Mouse (Mus musculus) forebrain, embryonic 13.5 days (tissue): ENCODE measurements around the gene Man2a1. TPM values are rescaled to one million over a fixed set of nuclear protein-coding genes. Genes with fewer than 3 reads are reported as not detected.

ENCODE experiments used
- ATAC-seq: fragments of 200-750 bp; cut with Nextera tagmentation; 2 replicates; pipeline ENCODE4 v1.8.0; 2017
- H3K27ac ChIP-seq: fragments of 300-500 bp; sonication (generic); 2 replicates; pipeline ENCODE4 v1.5.1; 2015; ENCODE audit warnings: inconsistent platforms, mild to moderate bottlenecking, moderate library complexity
- H3K27me3 ChIP-seq: fragments of 300-500 bp; sonication (generic); 2 replicates; pipeline ENCODE4 v1.6.1; 2015; ENCODE audit warnings: mild to moderate bottlenecking, inconsistent platforms
- H3K36me3 ChIP-seq: fragments of 300-500 bp; sonication (generic); 2 replicates; pipeline ENCODE4 v1.6.1; 2015; ENCODE audit warnings: mild to moderate bottlenecking, inconsistent platforms; ENCODE audit not compliant: poor library complexity, severe bottlenecking
- H3K4me1 ChIP-seq: fragments of 300-500 bp; sonication (generic); 2 replicates; pipeline ENCODE4 v1.6.1; 2015; ENCODE audit warnings: inconsistent platforms
- H3K4me2 ChIP-seq: fragments of 300-500 bp; sonication (generic); 2 replicates; pipeline ENCODE4 v1.6.1; 2015; ENCODE audit warnings: inconsistent platforms, mild to moderate bottlenecking, moderate library complexity
- H3K4me3 ChIP-seq: fragments of 300-500 bp; sonication (generic); 2 replicates; pipeline ENCODE4 v1.5.1; 2015; ENCODE audit warnings: mild to moderate bottlenecking, inconsistent platforms
- H3K9ac ChIP-seq: fragments of 300-500 bp; sonication (generic); 2 replicates; pipeline ENCODE4 v1.6.1; 2015; ENCODE audit warnings: mild to moderate bottlenecking, inconsistent platforms
- H3K9me3 ChIP-seq: fragments of 300-500 bp; sonication (generic); replicated peaks from 2 replicates; pipeline ENCODE4 v1.6.1; 2016; ENCODE audit warnings: inconsistent platforms
- WGBS: fragments of 180-500 bp; shearing (Covaris S2); methylation state at CpG from one replicate; pipeline ENCODE4 v1.1.7; 2015; 5-methylcytosine and 5-hydroxymethylcytosine counted together
- polyA plus RNA-seq: library from polyadenylated mRNA; unstranded; fragments of >200 nt; fragmentation: Nextera tagmentation; extraction: Ambion mirVana; gene quantifications from 2 replicates; pipeline ENCODE4 v1.2.1, GENCODE M21; 2015

Man2a1 gene
- polyA plus RNA-seq, 1 experiment from 2014 or later = 3.2 TPM

- no peaks in the 10 kb centered on the region for H3K36me3 ChIP-seq
- H3K4me3 ChIP-seq = no peak overlapping the region
- H3K27me3 ChIP-seq = no peaks in the 10 kb centered on the region; the same call in 1 of the 2 replicates
- ATAC-seq = no peak
- WGBS = 80% methylated on average over 5 of the region's 5 CpGs
- H3K9ac ChIP-seq = no peak overlapping the region
- no peak overlapping the region for H3K27ac ChIP-seq
- H3K9me3 ChIP-seq = no peaks in the 10 kb centered on the region
- H3K4me1 ChIP-seq = peaks cover 35% of the 10 kb centered on the region
- no peak overlapping the region for H3K4me2 ChIP-seq
These were observed 3.6 kb downstream of the Man2a1 start for GRCm38 (mm10) chr17:64604163-64604562.

- ATAC-seq = no peak
- Histone ChIP-seq H3K4me1 (peaks cover 14% of the 10 kb centered on the region), H3K4me3 (no peak overlapping the region), H3K4me2 (no peak overlapping the region), H3K36me3 (no peaks in the 10 kb centered on the region), H3K9ac (no peak overlapping the region), H3K9me3 (no peaks in the 10 kb centered on the region), H3K27me3 (no peaks in the 10 kb centered on the region), H3K27ac (no peak overlapping the region)
- WGBS = 92% methylated on average over 6 of the region's 6 CpGs
These were observed 7.7 kb downstream of the Man2a1 start for GRCm38 (mm10) chr17:64608228-64608627.

GRCm38 (mm10) chr17:64608923-64609598 lies 8.5 kb downstream of the Man2a1 start:
- no peaks in the 10 kb centered on the region for H3K36me3 ChIP-seq
- no peak overlapping the region for H3K4me2 ChIP-seq
- H3K27ac ChIP-seq = no peak overlapping the region
- no peak for ATAC-seq
- no peak overlapping the region for H3K9ac ChIP-seq
- H3K9me3 ChIP-seq = no peaks in the 10 kb centered on the region
- 93% methylated on average over 6 of the region's 6 CpGs for WGBS
- H3K4me3 ChIP-seq = no peak overlapping the region
- H3K4me1 ChIP-seq = peaks cover 11% of the 10 kb centered on the region
- no peaks in the 10 kb centered on the region for H3K27me3 ChIP-seq

DNA sequence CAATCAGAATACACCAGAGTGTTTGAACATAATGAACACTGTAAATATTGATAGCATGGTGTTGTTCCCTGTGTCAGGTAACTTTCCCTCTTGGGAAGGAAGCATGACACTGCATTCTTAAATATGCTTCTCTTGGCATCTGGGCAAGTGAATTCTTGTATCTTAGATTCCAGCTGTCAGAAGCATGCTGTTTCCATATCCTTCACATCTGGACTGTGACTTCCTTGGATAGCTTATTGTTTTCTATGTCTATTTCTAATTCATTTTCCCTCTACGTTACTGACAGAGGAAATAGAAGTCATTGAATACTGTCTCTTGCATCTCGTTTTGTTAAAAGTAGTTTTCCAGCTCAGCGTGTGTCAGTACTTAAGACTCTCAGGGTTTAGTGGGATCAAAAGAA lies 9.2 kb downstream of the Man2a1 start:
- H3K9me3 ChIP-seq = no peaks in the 10 kb centered on the region
- H3K27ac ChIP-seq = no peak overlapping the region
- no peak overlapping the region for H3K9ac ChIP-seq
- 34% methylated on average over 3 of the region's 3 CpGs for WGBS
- H3K36me3 ChIP-seq = no peaks in the 10 kb centered on the region
- peaks cover 8% of the 10 kb centered on the region for H3K4me1 ChIP-seq
- H3K27me3 ChIP-seq = no peaks in the 10 kb centered on the region
- ATAC-seq = no peak
- H3K4me3 ChIP-seq = no peak overlapping the region
- no peak overlapping the region for H3K4me2 ChIP-seq

DNA sequence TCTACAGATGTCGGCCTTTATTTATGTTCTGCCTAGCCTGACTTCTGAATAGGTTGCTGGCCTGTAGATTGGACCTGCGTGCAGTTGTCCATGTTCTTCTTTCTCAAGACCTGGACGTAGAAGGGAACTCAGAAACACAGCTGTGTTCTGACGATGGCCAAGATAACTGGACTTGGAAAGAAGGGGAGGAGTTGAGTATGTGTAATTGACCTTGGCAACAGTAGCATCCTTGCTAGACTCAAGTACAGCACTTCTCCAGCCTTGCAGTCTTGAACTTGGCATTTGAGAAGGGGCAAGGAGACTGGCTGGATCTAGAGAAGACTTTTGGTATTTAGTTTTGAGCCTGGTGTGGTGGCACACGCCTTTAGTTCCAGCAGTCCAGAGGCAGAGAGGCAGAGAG lies 10.9 kb downstream of the Man2a1 start:
- ATAC-seq = no peak
- no peaks in the 10 kb centered on the region for H3K36me3 ChIP-seq
- no peaks in the 10 kb centered on the region for H3K27me3 ChIP-seq
- 93% methylated on average over 5 of the region's 5 CpGs for WGBS
- no peaks in the 10 kb centered on the region for H3K4me1 ChIP-seq
- no peak overlapping the region for H3K27ac ChIP-seq
- no peaks in the 10 kb centered on the region for H3K9me3 ChIP-seq
- no peak overlapping the region for H3K4me2 ChIP-seq
- H3K9ac ChIP-seq = no peak overlapping the region
- no peak overlapping the region for H3K4me3 ChIP-seq

GRCm38 (mm10) chr17:64612135-64612885 lies 11.8 kb downstream of the Man2a1 start:
- H3K4me3 ChIP-seq = no peak overlapping the region
- no peak for ATAC-seq
- no peak overlapping the region for H3K27ac ChIP-seq
- no peaks in the 10 kb centered on the region for H3K9me3 ChIP-seq
- no peaks in the 10 kb centered on the region for H3K4me1 ChIP-seq
- H3K4me2 ChIP-seq = no peak overlapping the region
- no peaks in the 10 kb centered on the region for H3K27me3 ChIP-seq
- no peaks in the 10 kb centered on the region for H3K36me3 ChIP-seq
- WGBS = 92% methylated on average over 16 of the region's 16 CpGs
- no peak overlapping the region for H3K9ac ChIP-seq

GRCm38 (mm10) chr17:64612930-64613329 lies 12.4 kb downstream of the Man2a1 start:
- Histone ChIP-seq H3K27me3 (no peaks in the 10 kb centered on the region), H3K4me3 (no peak overlapping the region), H3K4me1 (no peaks in the 10 kb centered on the region), H3K4me2 (no peak overlapping the region), H3K9me3 (no peaks in the 10 kb centered on the region), H3K36me3 (no peaks in the 10 kb centered on the region), H3K27ac (no peak overlapping the region), H3K9ac (no peak overlapping the region)
- no peak for ATAC-seq
- 91% methylated on average over 3 of the region's 3 CpGs for WGBS

DNA sequence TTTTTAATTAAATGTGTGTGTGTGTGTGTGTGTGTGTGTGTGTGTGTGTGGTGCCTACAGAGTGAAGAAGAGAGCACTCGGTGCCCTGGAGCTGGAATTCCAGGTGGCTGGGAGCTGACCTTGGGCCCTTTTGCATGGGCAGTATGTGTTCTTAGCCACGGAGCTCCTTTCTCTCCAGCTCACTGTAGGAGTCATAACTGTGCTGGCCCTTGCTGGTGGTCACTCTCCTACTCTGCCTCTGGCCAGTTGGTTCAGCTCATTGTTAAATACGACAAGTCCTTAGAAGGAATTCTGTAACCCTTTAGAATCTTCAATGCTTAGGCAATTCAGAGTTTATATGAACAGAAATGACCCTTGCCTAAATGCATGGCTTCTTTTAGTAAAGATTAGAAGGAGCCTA lies 12.8 kb downstream of the Man2a1 start:
- Histone ChIP-seq H3K9me3 (no peaks in the 10 kb centered on the region), H3K36me3 (no peaks in the 10 kb centered on the region), H3K4me3 (no peak overlapping the region), H3K27me3 (no peaks in the 10 kb centered on the region), H3K4me2 (no peak overlapping the region), H3K4me1 (no peaks in the 10 kb centered on the region), H3K9ac (no peak overlapping the region), H3K27ac (no peak overlapping the region)
- WGBS = 81% methylated on average over 3 of the region's 3 CpGs
- ATAC-seq = no peak

DNA sequence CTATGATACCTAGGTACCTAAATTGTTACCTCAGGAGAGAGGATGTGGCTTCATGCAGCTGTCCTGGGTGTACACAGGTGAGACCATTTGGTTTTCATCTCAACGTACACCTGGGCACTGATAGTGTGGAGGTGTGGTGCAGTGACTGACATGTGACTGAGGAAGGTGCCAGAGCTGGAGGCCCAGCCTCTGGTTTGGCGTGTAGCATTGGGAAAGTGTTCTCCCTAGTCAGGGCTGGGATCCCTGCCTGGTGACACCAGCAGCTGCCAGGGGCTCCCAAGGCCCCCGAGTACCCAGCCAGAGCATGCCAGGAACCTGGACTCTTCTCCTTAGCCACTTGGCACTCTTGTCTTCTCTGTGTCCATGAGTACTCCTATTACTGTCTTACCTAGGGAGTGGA lies 14.3 kb downstream of the Man2a1 start:
- no peak overlapping the region for H3K4me2 ChIP-seq
- no peak overlapping the region for H3K27ac ChIP-seq
- H3K4me1 ChIP-seq = no peaks in the 10 kb centered on the region
- no peak overlapping the region for H3K9ac ChIP-seq
- no peaks in the 10 kb centered on the region for H3K27me3 ChIP-seq
- no peaks in the 10 kb centered on the region for H3K9me3 ChIP-seq
- no peak overlapping the region for H3K4me3 ChIP-seq
- no peak for ATAC-seq
- WGBS = 91% methylated on average over 3 of the region's 3 CpGs
- H3K36me3 ChIP-seq = no peaks in the 10 kb centered on the region

DNA sequence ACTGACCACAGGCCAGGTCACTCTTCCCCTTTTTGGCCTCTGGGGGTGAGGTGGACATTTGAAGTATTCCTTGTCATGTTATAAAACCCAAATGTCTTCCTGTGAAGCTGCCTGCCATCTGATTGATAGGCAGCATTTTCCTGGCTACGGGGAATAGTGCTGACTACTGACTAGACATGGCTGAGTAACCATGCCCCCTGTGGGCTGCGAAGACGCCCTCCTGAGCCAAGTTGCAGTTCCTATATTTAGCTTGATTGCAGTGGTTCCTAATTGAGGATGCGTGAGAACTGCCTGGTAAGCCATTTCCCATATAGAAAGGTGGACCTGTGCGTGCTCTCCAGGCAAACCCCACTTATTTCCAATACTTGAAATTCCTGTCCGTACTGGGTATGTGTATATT lies 14.9 kb downstream of the Man2a1 start:
- Histone ChIP-seq H3K36me3 (no peaks in the 10 kb centered on the region), H3K4me3 (no peak overlapping the region), H3K9me3 (no peaks in the 10 kb centered on the region), H3K4me1 (no peaks in the 10 kb centered on the region), H3K27ac (no peak overlapping the region), H3K9ac (no peak overlapping the region), H3K27me3 (no peaks in the 10 kb centered on the region), H3K4me2 (no peak overlapping the region)
- no peak for ATAC-seq
- 83% methylated on average over 6 of the region's 6 CpGs for WGBS

DNA sequence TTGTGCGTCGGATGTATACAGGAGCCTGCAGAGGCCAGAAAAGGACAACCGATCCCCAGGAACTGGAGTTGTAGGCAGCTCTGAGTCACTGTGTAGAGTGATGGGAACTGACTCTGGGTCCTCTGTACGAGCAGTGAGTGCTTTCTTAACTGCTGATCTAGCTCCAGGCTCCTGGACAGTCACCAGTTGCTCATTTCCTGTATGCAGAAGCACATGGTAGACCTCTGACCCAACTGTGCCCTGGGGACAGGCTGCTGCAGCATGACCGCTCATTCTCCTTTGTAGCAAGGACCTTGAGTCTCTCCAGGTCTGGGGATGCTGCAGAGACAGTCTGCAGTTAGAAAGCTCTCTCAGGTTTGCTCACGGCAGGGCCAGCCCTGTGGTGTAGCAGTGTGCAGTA lies 15.7 kb downstream of the Man2a1 start:
- no peaks in the 10 kb centered on the region for H3K36me3 ChIP-seq
- H3K4me2 ChIP-seq = no peak overlapping the region
- no peaks in the 10 kb centered on the region for H3K27me3 ChIP-seq
- WGBS = 90% methylated on average over 6 of the region's 6 CpGs
- 0 out of 2 replicates have a peak, but pooled peaks cover 5% of the 10 kb centered on the region for H3K4me1 ChIP-seq
- H3K9me3 ChIP-seq = no peaks in the 10 kb centered on the region
- H3K4me3 ChIP-seq = no peak overlapping the region
- no peak for ATAC-seq
- H3K27ac ChIP-seq = no peak overlapping the region
- no peak overlapping the region for H3K9ac ChIP-seq

- H3K36me3 ChIP-seq = no peaks in the 10 kb centered on the region
- H3K4me2 ChIP-seq = no peak overlapping the region
- ATAC-seq = no peak
These were observed 17.3 kb downstream of the Man2a1 start for GRCm38 (mm10) chr17:64617838-64618237.

More at GRCm38 (mm10) chr17:64617838-64618237, 17.3 kb downstream of the Man2a1 start:
- no peaks in the 10 kb centered on the region for H3K27me3 ChIP-seq
- H3K4me1 ChIP-seq = 0 out of 2 replicates have a peak, but pooled peaks cover 7% of the 10 kb centered on the region
- no peak overlapping the region for H3K27ac ChIP-seq
- H3K9me3 ChIP-seq = no peaks in the 10 kb centered on the region
- no peak overlapping the region for H3K9ac ChIP-seq
- H3K4me3 ChIP-seq = no peak overlapping the region
- 90% methylated on average over 4 of the region's 4 CpGs for WGBS
